Mouse (Mus musculus) retina, postnatal 7 days (tissue): ENCODE measurements at regions not wholly inside any gene's neighbourhood (a gene's known extent, or its start where the extent isn't known, plus 50 kb on each side); places are given as distances from the start of the nearest gene placed in this dataset.

Experiments
- DNase-seq: peaks from one replicate; pipeline ENCODE4 v3.0.0-alpha.2; 2012; ENCODE audit warnings: low read depth, low spot score

GRCm38 (mm10) chr9:47276303-47277005 is 253.5 kb upstream of the Cadm1 start:
- DNase-seq = no peak

GRCm38 (mm10) chr9:47279410-47279809 is 250.6 kb upstream of the Cadm1 start:
- DNase-seq = no peak

GRCm38 (mm10) chr9:47280146-47280545 is 249.8 kb upstream of the Cadm1 start:
- DNase-seq = no peak

GRCm38 (mm10) chr9:47280598-47280997 is 249.4 kb upstream of the Cadm1 start:
- no peak for DNase-seq

GRCm38 (mm10) chr9:47283746-47284455 is 246.1 kb upstream of the Cadm1 start:
- DNase-seq = no peak

- no peak for DNase-seq
Measured at GRCm38 (mm10) chr9:47286930-47287722, 242.8 kb upstream of the Cadm1 start.

GRCm38 (mm10) chr9:47288587-47289199 is 241.3 kb upstream of the Cadm1 start:
- no peak for DNase-seq

GRCm38 (mm10) chr9:47300633-47301032 is 229.3 kb upstream of the Cadm1 start:
- DNase-seq = no peak

- peak; percentile 16 for DNase-seq
Measured at GRCm38 (mm10) chr9:47307125-47307751, 222.7 kb upstream of the Cadm1 start.

GRCm38 (mm10) chr9:47307752-47308500 is 222.0 kb upstream of the Cadm1 start:
- peak; percentile 23 for DNase-seq

- no peak for DNase-seq
Measured at GRCm38 (mm10) chr9:47313433-47313832, 216.5 kb upstream of the Cadm1 start.

GRCm38 (mm10) chr9:47314236-47314635 is 215.7 kb upstream of the Cadm1 start:
- DNase-seq = no peak

GRCm38 (mm10) chr9:47320345-47320744 is 209.6 kb upstream of the Cadm1 start:
- DNase-seq = no peak

- no peak for DNase-seq
Measured at GRCm38 (mm10) chr9:47321106-47321789, 208.7 kb upstream of the Cadm1 start.

- DNase-seq = no peak
Measured at GRCm38 (mm10) chr9:47322293-47322692, 207.7 kb upstream of the Cadm1 start.

- DNase-seq = no peak
Measured at GRCm38 (mm10) chr9:47323051-47323450, 206.9 kb upstream of the Cadm1 start.

GRCm38 (mm10) chr9:47327575-47327974 is 202.4 kb upstream of the Cadm1 start:
- DNase-seq = no peak

- DNase-seq = no peak
Measured at GRCm38 (mm10) chr9:47332929-47333328, 197.0 kb upstream of the Cadm1 start.

GRCm38 (mm10) chr9:47338221-47338620 is 191.8 kb upstream of the Cadm1 start:
- DNase-seq = no peak

GRCm38 (mm10) chr9:47346527-47347111 is 183.4 kb upstream of the Cadm1 start:
- DNase-seq = no peak
